Mouse (Mus musculus) heart, embryonic 12.5 days (tissue): ENCODE measurements at regions not wholly inside any gene's neighbourhood (a gene's known extent, or its start where the extent isn't known, plus 50 kb on each side); places are given as distances from the start of the nearest gene placed in this dataset.

Experiments
- ATAC-seq: fragments of 200-750 bp; cut with Nextera tagmentation; 2 replicates; pipeline ENCODE4 v1.8.0; 2017; ENCODE audit warnings: moderate TSS enrichment, moderate library complexity; ENCODE audit not compliant: insufficient number of reproducible peaks, low FRiP score
- H3K27ac ChIP-seq: fragments of 300-500 bp; sonication (generic); 2 replicates; pipeline ENCODE4 v1.5.1; 2016; ENCODE audit warnings: mild to moderate bottlenecking, moderate library complexity; ENCODE audit not compliant: poor library complexity, severe bottlenecking
- H3K27me3 ChIP-seq: fragments of 300-500 bp; sonication (generic); replicated peaks from 2 replicates; pipeline ENCODE4 v1.6.1; 2016; ENCODE audit warnings: mild to moderate bottlenecking, moderate library complexity
- H3K36me3 ChIP-seq: fragments of 300-500 bp; sonication (generic); 2 replicates; pipeline ENCODE4 v1.6.1; 2016; ENCODE audit warnings: mild to moderate bottlenecking, moderate library complexity
- H3K4me1 ChIP-seq: fragments of 300-500 bp; sonication (generic); replicated peaks from 2 replicates; pipeline ENCODE4 v1.6.1; 2016; ENCODE audit warnings: mild to moderate bottlenecking
- H3K4me2 ChIP-seq: fragments of 300-500 bp; sonication (generic); 2 replicates; pipeline ENCODE4 v1.6.1; 2016; ENCODE audit warnings: mild to moderate bottlenecking, moderate library complexity
- H3K4me3 ChIP-seq: fragments of 300-500 bp; sonication (generic); 2 replicates; pipeline ENCODE4 v1.5.1; 2016; ENCODE audit warnings: mild to moderate bottlenecking
- H3K9ac ChIP-seq: fragments of 300-500 bp; sonication (generic); 2 replicates; pipeline ENCODE4 v1.6.1; 2016; ENCODE audit warnings: mild to moderate bottlenecking, moderate library complexity
- H3K9me3 ChIP-seq: fragments of 300-500 bp; sonication (generic); replicated peaks from 2 replicates; pipeline ENCODE4 v1.6.1; 2016; ENCODE audit warnings: mild to moderate bottlenecking, moderate library complexity
- WGBS: fragments of 180-500 bp; shearing (Covaris S2); methylation state at CpG from one replicate; pipeline ENCODE4 v1.1.7; 2016; 5-methylcytosine and 5-hydroxymethylcytosine counted together

DNA sequence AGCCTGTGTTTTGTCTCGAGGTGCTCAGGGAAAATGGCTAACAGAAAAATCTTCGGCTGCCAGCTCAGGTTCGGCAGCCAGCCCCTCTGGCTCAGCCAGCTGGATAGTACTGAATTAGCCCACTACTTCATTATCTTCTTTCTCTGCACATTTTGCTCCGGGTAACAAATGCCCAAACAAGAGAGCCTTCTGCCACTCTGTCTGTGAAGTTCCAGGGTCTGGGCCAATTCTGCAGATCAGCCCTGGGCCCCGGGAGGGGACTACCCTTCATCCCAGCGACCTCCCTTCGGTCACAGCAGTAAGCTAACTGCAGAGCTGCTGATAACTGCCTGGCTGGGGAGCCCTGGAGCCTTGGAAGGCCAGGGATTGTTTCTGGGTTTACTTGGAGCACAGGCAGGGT is 119.6 kb upstream of the Ofcc1 start:
- ATAC-seq: no peak
- H3K9me3 ChIP-seq: no peaks in the 10 kb centered on the region
- no peak overlapping the region for H3K9ac ChIP-seq
- H3K4me1 ChIP-seq: no peaks in the 10 kb centered on the region
- no peak overlapping the region for H3K4me2 ChIP-seq
- no peak overlapping the region for H3K27ac ChIP-seq
- H3K36me3 ChIP-seq: no peaks in the 10 kb centered on the region
- 26% methylated on average over 7 of the region's 7 CpGs for WGBS
- H3K4me3 ChIP-seq: no peak overlapping the region
- H3K27me3 ChIP-seq: no peaks in the 10 kb centered on the region

DNA sequence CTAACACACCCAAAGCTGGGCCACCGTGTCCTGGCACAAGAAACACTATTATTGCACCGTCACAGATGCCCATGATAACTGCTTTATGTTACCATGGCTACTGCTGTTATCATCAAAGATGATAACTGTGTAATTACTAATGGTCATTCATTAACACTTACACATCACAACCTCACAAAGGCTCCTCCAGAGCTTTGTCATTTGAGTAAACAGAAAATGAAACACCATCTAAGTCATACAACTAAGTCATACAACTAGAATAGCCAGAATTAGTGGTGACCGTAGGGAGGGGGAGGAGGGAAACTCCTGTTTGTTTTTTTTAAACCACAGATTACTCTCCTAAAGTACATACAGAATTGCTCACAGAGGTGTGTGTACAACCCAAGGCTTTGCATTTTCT is 111.4 kb upstream of the Ofcc1 start:
- no peaks in the 10 kb centered on the region for H3K36me3 ChIP-seq
- H3K27me3 ChIP-seq: no peaks in the 10 kb centered on the region
- H3K9ac ChIP-seq: no peak overlapping the region
- 81% methylated on average over 3 of the region's 3 CpGs for WGBS
- no peak overlapping the region for H3K27ac ChIP-seq
- no peak overlapping the region for H3K4me3 ChIP-seq
- H3K9me3 ChIP-seq: no peaks in the 10 kb centered on the region
- no peak for ATAC-seq
- no peaks in the 10 kb centered on the region for H3K4me1 ChIP-seq
- H3K4me2 ChIP-seq: no peak overlapping the region

DNA sequence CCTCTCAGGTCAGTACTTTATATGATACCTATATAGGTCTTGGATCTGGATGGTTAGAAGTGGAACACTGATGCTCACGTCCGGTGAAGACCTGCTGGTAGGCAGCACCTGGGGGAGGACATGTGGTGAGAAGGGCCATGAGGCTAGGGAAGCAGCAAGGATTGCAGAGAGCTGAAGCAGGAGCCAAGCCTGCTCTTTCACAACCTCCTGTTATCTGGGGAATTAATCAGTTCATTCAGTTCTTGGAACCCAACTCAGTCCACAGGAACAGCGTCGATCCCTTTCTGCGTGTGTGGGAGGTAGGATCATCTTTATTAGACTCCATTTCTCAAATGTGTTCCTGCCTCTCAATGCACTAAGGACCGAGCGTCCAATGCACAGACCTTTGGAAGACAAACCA is 107.9 kb upstream of the Ofcc1 start:
- no peak for ATAC-seq
- H3K36me3 ChIP-seq: no peaks in the 10 kb centered on the region
- no peak overlapping the region for H3K4me2 ChIP-seq
- H3K9me3 ChIP-seq: no peaks in the 10 kb centered on the region
- H3K27ac ChIP-seq: no peak overlapping the region
- H3K27me3 ChIP-seq: no peaks in the 10 kb centered on the region
- 86% methylated on average over 7 of the region's 7 CpGs for WGBS
- H3K9ac ChIP-seq: no peak overlapping the region
- H3K4me3 ChIP-seq: no peak overlapping the region
- no peaks in the 10 kb centered on the region for H3K4me1 ChIP-seq

DNA sequence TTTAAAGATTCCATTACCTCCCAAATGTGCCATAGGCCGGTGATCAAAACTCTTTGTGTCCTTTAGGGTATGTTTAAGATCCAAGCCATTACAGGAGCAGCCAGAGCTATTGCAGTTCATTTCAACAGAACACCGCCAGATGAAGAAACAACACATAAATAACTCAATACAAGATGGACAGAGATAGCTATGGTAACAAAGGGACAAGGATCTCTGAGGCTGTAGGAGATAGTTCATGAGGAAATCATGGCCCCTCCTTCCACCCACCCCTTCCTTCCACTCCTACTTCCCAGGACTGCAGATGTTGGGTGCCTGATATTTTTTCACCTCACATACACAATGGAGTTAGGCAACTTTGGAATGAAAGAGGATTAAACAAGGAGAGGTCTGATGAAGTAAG is 92.1 kb upstream of the Ofcc1 start:
- H3K4me3 ChIP-seq: no peak overlapping the region
- H3K27me3 ChIP-seq: no peaks in the 10 kb centered on the region
- no peaks in the 10 kb centered on the region for H3K9me3 ChIP-seq
- no peaks in the 10 kb centered on the region for H3K4me1 ChIP-seq
- no peak overlapping the region for H3K9ac ChIP-seq
- no peak overlapping the region for H3K4me2 ChIP-seq
- no peaks in the 10 kb centered on the region for H3K36me3 ChIP-seq
- H3K27ac ChIP-seq: no peak overlapping the region
- 74% methylated on average over 2 of the region's 2 CpGs for WGBS
- no peak for ATAC-seq

DNA sequence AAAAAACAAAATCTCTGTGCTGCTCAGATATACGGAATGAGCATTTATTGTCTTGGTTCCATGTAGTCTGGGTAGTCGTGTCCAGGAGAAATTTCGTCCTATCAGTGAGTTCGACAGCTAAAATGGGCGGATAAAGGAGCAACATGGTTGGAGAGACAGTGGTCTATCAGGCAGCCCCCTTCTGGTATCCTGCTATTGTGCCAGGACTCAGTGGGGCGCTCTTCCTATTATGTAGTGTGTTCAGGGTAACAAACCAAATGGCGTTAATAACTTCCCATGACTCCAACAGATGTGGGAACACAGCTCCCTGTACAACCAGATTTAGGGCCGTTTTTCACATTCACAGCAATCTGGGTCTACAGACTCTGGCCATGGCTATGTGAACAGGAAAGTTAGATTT is 68.6 kb upstream of the Ofcc1 start:
- no peaks in the 10 kb centered on the region for H3K9me3 ChIP-seq
- no peak overlapping the region for H3K4me3 ChIP-seq
- no peak for ATAC-seq
- 79% methylated on average over 8 of the region's 8 CpGs for WGBS
- H3K4me2 ChIP-seq: no peak overlapping the region
- H3K36me3 ChIP-seq: no peaks in the 10 kb centered on the region
- H3K27me3 ChIP-seq: no peaks in the 10 kb centered on the region
- no peak overlapping the region for H3K27ac ChIP-seq
- no peaks in the 10 kb centered on the region for H3K4me1 ChIP-seq
- no peak overlapping the region for H3K9ac ChIP-seq

DNA sequence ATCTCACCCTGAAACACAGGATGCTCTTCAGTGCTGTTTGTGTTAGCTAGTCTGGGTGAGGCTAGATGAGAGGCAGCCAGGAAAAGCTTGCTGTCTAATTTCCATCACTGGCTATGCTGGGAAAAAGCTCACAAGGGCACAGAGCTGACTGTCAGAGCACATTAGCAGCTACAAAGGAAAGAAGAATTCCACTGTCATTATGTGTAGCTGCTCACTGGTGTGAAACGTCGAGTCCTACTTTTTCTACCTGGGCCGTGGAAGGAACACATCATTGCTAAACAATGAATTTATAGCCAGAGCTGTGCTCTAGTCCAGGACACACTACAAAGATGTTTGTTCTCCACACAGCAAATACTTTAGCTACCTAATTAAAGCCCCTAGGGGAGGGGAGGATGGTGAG is 61.8 kb upstream of the Ofcc1 start:
- H3K9ac ChIP-seq: no peak overlapping the region
- 76% methylated on average over 3 of the region's 3 CpGs for WGBS

DNA sequence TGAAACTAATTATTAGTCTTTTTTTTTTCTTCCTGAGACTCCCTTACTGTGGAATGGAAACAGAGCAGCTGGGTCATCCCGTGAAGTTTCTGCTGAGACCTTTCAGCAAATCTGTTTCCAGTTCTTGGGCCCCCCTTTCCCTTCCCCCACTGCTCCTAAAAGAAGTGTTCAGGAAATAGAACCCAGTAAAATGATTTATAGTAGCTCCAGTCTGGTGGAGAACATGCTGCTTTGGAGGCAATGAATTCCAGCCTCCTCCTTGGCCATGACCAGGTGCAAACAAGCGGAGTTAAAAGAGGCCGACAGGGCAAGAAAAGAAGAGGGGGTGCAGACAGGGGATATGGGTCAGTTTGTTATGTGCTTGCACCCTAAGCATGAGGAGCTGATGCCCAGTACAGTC is 56.6 kb upstream of the Ofcc1 start:
- no peak for ATAC-seq
- no peak overlapping the region for H3K9ac ChIP-seq
- H3K36me3 ChIP-seq: no peaks in the 10 kb centered on the region
- H3K4me2 ChIP-seq: no peak overlapping the region
- 77% methylated on average over 3 of the region's 3 CpGs for WGBS
- H3K4me1 ChIP-seq: no peaks in the 10 kb centered on the region
- H3K9me3 ChIP-seq: no peaks in the 10 kb centered on the region
- no peak overlapping the region for H3K4me3 ChIP-seq
- H3K27ac ChIP-seq: no peak overlapping the region
- H3K27me3 ChIP-seq: no peaks in the 10 kb centered on the region

More for the DNA sequence above, 61.8 kb upstream of the Ofcc1 start:
- Histone ChIP-seq H3K27ac (no peak overlapping the region), H3K4me2 (no peak overlapping the region), H3K9me3 (no peaks in the 10 kb centered on the region), H3K36me3 (no peaks in the 10 kb centered on the region), H3K4me1 (no peaks in the 10 kb centered on the region), H3K4me3 (no peak overlapping the region), H3K27me3 (no peaks in the 10 kb centered on the region)
- no peak for ATAC-seq

DNA sequence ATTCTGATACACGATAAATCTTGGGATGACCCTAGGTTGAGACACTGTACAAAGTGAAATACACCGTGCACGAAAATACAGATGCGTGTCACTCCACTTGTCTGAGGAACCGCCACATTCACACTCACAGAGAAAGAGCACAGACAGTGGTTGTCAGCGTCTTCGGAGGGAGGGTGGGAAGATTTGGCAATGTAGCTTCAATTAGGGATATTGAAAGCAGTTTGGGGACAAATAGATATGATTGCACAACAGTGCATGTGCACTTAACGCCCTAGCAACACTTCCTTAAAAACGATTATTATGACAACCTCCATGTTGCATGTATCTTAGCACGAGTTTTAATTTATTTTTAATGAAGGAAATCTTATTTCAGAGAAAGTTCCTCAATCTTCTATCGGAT is 51.8 kb upstream of the Ofcc1 start:
- no peak overlapping the region for H3K9ac ChIP-seq
- WGBS: 90% methylated on average over 11 of the region's 11 CpGs
- no peaks in the 10 kb centered on the region for H3K9me3 ChIP-seq
- H3K36me3 ChIP-seq: no peaks in the 10 kb centered on the region
- no peaks in the 10 kb centered on the region for H3K4me1 ChIP-seq
- no peaks in the 10 kb centered on the region for H3K27me3 ChIP-seq
- H3K27ac ChIP-seq: no peak overlapping the region
- no peak overlapping the region for H3K4me2 ChIP-seq
- no peak for ATAC-seq
- no peak overlapping the region for H3K4me3 ChIP-seq
